Mouse (Mus musculus) T-helper 1 cell (primary cell): ENCODE data around the gene Tnpo2.

ENCODE experiments used
- in situ Hi-C: fragments of 300-600 bp; cut with MboI, MseI; formaldehyde crosslinking; loops from one replicate; pipeline ENCODE4 v1.15.1; 2025; ENCODE audit warnings: high pct_unique_total_duplicates

The Tnpo2 gene

GRCm38 (mm10) chr8:85036718-85037365 is at the start of gene Tnpo2:
TSS of gene Tnpo2 (plus strand) at chr8:85036915.
- in situ Hi-C loops = no loop called here

GRCm38 (mm10) chr8:84987388-84987787 is 49.3 kb upstream of the Tnpo2 start:
- in situ Hi-C loops = no loop called here

DNA sequence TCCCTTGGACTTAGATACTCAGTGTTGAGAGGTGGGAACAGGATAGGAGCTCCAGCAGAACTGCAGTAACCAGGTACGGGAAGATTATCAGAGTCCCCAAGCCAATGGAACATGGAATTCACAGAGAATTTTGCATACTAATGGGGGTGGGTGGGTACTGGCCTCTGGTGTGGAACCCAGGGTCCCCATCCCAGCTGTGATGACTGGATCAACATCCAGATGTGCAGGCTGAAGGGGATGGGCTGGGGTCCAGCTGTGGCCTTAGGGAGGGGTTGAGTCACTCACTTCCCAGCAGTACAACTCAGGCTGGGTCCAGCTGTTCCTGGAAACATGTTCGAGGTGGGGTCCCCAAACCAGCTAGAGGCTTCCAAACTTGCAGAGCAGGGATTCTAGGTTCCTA is 48.8 kb upstream of the Tnpo2 start:
- in situ Hi-C loops = no loop called here

- in situ Hi-C loops = no loop called here
Observed at GRCm38 (mm10) chr8:84989311-84989731, 47.4 kb upstream of the Tnpo2 start.

- in situ Hi-C loops = no loop called here
Observed at GRCm38 (mm10) chr8:84989810-84990209, 46.9 kb upstream of the Tnpo2 start.

DNA sequence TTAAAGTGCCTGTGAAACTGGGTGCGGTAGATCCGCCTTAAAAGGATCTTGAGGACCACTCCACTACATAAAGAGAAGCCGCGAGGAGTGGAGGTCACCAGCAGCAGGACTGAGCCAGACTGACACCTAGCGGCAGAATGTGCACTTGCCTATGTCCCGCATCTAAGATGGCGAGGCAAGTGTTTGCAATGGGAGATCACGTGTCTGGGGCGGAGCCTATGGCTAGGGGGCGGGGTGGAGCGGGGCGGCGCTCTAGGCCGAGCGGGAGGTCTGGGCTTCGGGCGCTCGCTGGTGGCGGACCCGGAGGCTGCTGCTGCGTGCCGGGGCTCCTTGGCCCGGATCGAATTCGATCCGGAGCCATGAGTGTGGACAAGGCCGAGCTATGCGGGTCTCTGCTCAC is 46.4 kb upstream of the Tnpo2 start, which contains the start of gene Hook2:
Gene Hook2, plus strand, starts transcription at position 255 of the 400 bp plus-strand sequence.
- in situ Hi-C loops = no loop called here

DNA sequence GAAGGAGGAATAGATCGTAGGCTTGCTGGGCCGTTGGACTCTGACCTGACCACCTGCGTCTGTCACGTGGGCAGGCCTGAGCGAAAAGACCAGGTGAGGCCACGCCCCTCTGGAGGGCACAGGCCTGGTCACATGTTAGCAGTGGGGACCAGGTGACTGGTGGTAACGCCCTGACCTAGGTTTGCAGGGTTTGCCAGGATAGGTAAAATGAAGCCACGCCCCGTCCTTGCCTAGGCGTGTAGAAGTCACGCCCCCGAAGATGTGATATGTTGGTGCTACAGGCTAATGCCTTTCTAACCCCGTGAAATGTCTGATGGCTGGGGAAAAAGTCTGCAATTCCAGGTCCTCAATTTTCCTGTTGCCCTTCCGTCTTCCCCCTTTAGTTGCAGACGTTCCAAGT is 45.9 kb upstream of the Tnpo2 start:
- in situ Hi-C loops = no loop called here

GRCm38 (mm10) chr8:84994375-84994774 is 42.3 kb upstream of the Tnpo2 start:
- in situ Hi-C loops = no loop called here

DNA sequence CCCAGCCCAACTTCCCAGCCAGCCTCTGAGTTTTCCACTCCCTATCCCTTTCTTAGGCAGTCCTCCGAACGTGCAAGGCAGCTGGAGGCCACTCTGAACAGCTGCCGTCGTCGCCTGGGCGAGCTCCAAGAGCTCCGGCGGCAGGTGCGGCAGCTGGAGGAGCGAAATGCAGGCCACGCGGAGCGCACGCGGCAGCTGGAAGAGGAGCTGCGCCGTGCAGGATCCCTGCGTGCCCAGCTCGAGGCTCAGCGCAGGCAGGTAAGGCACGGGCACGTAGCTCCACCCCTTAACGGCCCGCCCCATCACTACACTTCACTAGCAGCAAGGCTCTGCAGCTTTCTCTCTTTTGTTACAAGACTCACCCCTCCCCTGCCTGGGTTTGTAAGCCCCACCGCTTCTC is 41.0 kb upstream of the Tnpo2 start:
- in situ Hi-C loops = no loop called here

GRCm38 (mm10) chr8:84996978-84997377 is 39.7 kb upstream of the Tnpo2 start:
- in situ Hi-C loops = no loop called here

DNA sequence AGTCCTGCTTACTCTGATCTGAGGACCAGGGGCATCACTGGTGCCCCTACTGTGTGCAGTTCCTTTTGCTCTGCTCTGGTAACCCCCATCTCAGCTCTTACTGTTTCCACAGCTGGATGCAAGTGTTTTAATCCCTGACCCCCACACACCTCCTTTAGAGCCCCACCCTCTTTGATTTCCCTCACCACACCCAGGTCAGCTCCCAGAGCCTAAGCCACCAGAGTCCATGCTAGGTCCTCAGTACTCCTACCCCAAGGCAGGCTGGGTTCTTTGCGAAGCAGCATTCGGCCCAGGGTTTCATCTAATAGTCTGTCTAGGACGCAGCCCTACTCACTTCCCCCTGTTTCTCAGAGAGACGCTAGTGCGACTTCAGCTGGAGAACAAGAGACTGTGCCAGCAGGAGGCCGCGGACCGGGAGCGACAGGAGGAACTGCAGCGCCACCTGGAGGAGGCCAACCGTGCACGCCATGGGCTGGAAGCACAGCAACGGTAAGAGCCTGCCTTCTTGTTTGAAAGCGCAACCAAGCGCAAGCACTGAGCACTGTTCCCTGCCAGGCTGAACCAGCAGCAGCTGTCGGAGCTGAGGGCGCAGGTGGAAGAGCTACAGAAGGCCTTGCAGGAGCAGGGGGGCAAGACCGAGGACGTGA is 38.9 kb upstream of the Tnpo2 start:
- in situ Hi-C loops = no loop called here

DNA sequence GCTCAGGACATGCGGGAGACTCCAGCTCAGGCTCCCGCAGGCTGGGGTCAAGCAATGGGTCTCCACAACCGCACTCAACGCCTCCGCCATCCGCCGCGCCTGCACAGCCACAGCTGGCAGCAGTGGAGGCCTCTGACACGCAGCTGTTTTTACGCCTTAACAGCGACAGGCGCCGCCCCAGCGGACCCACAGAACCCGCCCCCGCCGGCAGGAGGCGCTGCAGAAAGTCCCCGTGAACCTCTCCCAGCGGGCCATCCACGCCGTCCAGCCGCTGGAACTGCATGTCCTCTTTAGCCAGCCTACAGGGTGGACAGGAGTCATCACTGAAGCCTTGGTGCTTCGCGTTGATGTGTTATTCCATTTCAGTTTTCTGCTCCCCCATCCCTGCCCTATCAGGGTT is 29.0 kb upstream of the Tnpo2 start:
- in situ Hi-C loops = loop anchor here (10.0 kb wide), 1 partner anchor 53 kb away; no protein-coding TSS in a partner anchor

DNA sequence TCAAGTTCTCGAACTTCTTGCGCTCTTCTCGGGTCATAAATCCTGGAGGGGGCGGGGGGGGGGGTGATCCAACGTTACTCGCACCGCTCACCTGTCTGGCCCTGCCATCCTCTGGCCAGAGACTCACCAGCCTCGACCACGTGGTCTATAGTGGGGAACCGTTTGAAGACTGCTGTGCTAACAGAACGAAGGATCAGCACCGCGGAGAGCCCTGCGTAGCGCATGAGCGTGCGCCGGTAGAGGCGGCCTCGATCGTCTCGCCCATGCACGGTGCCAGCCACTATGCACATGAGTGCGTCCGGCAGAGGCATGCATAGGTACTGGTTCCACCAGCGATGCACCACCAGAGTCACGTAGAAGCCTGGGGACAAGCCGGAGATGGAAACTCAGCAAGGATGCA is 25.5 kb upstream of the Tnpo2 start:
- in situ Hi-C loops = no loop called here

DNA sequence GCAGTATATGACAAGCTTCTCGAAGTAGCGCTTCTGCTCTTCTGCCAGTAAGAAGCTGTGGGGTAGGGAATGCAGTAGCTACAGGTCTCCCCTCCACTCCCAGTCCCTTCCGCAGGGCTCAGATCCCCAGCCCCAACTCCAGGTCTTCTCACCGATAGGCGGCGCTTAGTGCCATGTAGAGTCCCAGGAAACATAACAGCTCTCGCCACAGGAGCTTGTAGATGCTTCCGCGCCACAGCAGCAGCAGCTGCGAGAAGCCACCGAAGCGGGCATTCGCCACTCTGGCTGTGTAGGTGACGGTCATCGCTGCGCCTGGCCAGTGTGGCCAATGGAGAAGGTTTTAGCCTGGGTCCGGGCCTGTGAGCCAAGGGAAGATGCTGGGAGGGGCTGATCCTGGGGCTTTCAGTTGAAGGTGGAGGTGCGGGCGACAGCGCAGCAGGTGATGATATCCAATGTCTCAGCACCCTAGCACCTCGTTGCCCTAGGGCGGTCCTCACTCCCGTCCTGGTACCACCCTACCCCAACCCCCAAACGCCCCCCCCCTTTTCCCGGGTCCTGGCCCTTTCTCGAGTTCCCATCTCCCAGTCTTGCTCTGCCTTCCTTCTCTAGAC is 23.4 kb upstream of the Tnpo2 start:
- in situ Hi-C loops = no loop called here

- in situ Hi-C loops = no loop called here
Observed at GRCm38 (mm10) chr8:85014431-85014830, 22.3 kb upstream of the Tnpo2 start, which contains the start of gene Best2. TSS of gene Best2 (minus strand) at chr8:85014531.

- in situ Hi-C loops = no loop called here
Observed at GRCm38 (mm10) chr8:85016724-85017123, 20.0 kb upstream of the Tnpo2 start.

- in situ Hi-C loops = no loop called here
Observed at GRCm38 (mm10) chr8:85017209-85017608, 19.5 kb upstream of the Tnpo2 start.

GRCm38 (mm10) chr8:85021514-85022055 is 15.1 kb upstream of the Tnpo2 start:
- in situ Hi-C loops = no loop called here

GRCm38 (mm10) chr8:85023846-85024245 is 12.9 kb upstream of the Tnpo2 start:
- in situ Hi-C loops = no loop called here

DNA sequence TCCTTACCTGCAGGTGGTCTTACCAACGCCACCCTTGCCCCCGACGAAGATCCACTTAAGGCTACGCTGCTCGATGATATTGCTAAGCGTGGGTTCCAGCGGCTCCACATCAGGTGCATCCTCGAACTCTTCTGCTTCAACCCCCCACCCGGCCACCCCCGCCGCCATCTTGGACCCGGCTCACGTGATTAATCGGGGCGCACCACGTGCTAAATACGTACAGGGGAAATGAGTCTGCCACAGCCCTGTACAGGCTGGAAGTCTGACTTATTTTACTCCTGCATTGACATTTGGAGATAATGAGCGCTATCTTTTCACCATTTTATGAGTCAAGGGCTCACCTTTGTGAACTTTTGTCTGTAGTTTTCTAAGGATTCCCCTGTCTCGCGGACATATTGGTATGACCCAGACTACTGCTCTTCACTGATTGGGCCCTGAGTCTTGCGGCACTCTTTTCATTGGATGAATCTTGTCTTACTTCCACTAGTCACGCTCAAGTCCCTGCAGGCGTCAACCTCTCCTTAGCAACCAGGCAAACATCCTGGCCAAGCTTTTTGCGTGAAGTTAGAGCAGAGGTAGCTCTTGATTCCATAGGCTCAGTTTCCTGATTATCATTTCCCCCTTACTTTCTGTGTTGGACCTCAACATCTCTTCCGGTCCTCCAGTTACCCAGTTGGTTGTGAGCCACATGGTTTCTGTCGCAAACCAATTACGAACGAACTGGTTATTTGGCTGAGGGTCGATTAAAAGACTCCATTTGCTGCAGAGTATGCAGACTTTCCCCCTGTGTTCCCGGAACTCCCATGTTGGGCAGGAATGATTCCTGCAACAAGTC is 11.4 kb upstream of the Tnpo2 start, which contains the start of gene Asna1:
Gene Asna1, minus strand, starts transcription at position 184 of the 835 bp plus-strand sequence.
- in situ Hi-C loops = loop anchor here (5.0 kb wide), 1 partner anchor 48 kb away; the partner anchor contains the start of gene Junb
